Mouse (Mus musculus): ENCODE data around the gene Tmtc1.
A peak's percentile ranks its signal among the peaks of the same experiment; 100 is the strongest.

The Tmtc1 gene

DNA sequence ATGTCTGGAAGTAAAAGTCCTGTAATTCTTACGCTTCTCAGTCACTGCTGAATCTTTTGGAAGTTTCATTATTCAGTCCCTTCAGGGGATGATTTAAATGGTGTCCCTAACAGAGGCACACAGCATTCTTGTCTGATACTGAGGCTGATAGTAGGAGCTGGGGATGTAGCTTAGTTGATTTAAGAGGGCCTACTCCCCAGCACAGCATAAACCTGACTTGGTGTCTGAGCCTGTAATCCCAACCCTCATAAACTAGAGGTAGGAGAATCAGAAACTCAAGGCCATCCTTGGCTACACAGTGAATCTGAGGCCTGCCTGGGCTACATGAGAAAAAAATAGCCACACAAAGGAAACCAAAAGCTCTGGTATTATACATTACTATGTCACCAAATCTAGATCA, 77.6 kb downstream of the Tmtc1 start:
- DNase-seq: no peak

DNA sequence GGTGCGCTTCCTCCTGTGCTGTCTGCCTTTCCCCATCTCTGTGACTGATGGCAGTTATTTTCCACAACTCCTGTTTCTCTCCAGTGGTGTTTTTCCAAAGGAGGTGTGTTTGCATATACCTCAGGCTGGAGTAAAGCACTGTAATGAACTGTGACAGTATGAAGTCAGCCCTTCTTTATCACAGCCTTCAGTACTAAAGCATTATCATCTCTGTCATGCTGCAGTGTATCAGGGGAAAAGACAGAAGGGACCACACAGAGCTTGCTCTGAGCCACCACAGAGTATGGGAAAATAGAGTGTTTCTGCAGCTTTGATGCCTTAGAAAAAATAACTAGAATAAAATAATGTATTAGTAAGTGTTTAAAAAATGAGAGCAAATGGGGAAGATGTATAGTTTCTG, 81.0 kb downstream of the Tmtc1 start:
- DNase-seq: no peak

GRCm38 (mm10) chr6:148362475-148362874, 81.7 kb downstream of the Tmtc1 start:
- DNase-seq: peak; percentile 63

GRCm38 (mm10) chr6:148359348-148359905, 84.8 kb downstream of the Tmtc1 start:
- DNase-seq: no peak

- DNase-seq: no peak
Observed at GRCm38 (mm10) chr6:148358580-148359246, 85.5 kb downstream of the Tmtc1 start.

DNA sequence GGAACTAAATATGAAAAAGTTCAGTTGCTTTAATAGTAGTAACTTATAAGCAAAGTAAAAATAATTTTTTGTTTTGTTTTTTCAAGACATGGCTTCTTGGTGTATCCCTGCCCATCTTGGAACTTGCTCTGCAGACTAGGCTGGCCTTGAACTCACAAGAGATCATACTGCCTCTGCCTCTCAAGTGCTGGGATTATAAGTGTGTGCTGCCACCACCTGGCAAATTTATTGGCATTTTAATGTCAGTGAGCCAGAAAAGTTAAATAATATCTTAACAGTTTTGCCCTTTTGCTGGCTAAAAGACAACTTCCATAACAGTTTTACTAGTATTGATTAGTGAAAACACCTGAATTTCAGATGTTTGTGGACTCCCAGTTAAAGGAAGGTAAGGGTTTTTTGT, 88.0 kb downstream of the Tmtc1 start:
- DNase-seq: no peak

GRCm38 (mm10) chr6:148354509-148355474, 89.4 kb downstream of the Tmtc1 start:
- peak; percentile 42 for DNase-seq

GRCm38 (mm10) chr6:148354151-148354508, 90.1 kb downstream of the Tmtc1 start:
- no peak for DNase-seq

DNA sequence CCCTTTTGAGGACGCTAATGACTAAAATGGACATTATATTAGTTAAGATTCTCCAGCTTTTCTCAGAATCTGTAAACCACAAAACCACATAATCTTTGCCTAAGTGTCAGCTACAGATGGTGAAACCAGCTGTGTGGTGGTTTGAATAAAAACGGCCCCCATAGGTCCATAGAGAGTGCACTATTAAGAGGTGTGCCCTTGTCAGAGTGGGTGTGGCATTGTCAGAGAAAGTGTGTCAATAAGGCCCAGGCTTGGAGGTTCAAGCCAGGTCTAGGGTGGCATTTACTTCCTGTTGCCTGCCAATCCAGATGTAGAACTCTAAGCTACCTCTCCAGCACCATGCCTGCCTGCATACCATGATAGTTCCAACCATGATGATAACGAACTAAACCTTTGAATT, 99.2 kb downstream of the Tmtc1 start:
- no peak for DNase-seq

DNA sequence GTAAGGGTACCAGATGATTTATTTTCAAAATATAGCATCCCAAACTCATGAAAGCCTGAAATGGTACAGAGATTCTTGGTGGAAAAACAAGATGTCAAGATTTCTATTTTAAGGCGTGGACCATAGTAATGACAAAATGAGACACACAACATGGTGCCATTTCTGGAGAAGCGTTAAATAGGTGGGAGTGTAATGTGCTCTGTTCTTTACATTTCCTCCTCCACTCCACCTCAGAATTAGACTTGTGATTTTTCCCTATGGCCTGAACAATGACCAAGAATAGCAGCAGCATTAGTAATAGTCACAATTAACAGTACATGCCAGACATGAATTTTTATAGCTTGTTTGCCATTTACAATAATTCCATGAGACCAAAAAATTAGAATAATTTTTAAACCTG, 102.0 kb downstream of the Tmtc1 start:
- no peak for DNase-seq

DNA sequence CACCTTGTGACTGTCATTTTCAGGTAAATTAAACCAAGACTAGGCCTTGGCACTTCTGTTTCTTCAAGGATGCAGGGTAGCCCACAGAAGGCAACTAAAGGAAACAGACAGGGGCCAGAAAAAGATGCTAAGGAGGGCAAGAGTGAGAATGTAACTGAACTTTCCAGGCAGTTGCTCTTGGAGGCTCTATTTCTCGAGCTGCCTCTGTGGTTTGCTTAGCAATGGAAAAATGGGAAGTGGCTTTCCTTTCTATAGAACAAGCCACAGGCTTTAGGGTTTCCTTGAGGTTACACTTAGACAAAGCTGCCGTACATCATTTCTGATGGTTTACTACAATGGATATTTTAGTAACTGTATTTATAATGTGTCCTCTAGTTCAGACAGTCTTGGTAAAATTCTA, 102.4 kb downstream of the Tmtc1 start:
- DNase-seq: no peak

DNA sequence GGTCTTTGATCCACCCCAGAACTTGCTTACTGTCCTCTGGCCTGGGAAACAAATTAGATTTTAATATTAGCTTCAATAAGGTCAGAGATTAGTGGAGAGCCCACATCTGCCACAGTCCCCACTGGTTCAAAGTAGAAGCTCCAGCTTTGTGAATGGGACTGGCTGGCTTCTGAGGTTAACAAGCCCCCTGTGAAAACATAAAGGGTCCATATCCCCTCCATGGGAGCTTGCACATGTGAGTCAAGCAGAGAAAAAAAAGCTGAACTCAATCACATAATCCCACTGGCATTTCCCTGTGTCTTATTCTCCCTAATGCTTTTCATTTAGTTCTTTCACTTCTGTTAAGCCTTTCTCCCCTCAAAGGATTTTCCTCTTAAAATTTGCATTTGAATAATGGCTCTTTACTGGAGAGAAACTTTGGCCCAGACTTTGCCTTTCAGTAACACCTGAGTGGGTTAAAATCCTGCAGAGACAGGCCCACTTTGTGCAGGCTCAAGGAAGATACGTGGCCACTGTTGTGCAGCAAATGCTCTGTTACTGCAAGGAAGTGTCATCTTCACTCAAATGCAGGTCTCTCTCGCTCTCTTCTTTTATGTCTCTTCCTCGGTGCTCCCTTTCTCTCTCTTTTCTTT, 105.7 kb downstream of the Tmtc1 start:
- no peak for DNase-seq

- DNase-seq: no peak
Observed at GRCm38 (mm10) chr6:148336290-148336955, 107.8 kb downstream of the Tmtc1 start.

- DNase-seq: no peak
Observed at GRCm38 (mm10) chr6:148331916-148332315, 112.3 kb downstream of the Tmtc1 start.

- no peak for DNase-seq
Observed at GRCm38 (mm10) chr6:148329976-148330375, 114.2 kb downstream of the Tmtc1 start.

- DNase-seq: no peak
Observed at GRCm38 (mm10) chr6:148328928-148329327, 115.3 kb downstream of the Tmtc1 start.

DNA sequence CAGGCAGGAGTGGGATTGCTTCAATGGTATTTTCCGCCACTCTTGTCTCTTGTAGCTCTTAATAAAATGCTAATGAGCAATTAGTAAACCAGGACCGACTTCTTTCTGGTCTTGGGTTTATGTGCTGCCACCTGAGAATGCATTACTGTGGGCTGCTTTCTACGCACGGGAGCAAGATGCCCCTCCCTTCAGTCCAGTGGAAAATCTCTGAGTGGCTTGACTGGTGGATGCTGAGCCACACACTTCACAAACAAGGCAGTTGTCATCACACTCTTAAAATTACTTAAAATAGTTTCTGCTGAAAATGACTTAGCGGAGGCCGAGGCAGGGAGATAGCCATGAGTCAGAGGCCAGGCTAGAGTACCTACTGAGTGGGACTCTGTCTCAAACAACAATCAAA, 116.1 kb downstream of the Tmtc1 start:
- no peak for DNase-seq

- DNase-seq: no peak
Observed at GRCm38 (mm10) chr6:148318736-148319135, 125.5 kb downstream of the Tmtc1 start.

DNA sequence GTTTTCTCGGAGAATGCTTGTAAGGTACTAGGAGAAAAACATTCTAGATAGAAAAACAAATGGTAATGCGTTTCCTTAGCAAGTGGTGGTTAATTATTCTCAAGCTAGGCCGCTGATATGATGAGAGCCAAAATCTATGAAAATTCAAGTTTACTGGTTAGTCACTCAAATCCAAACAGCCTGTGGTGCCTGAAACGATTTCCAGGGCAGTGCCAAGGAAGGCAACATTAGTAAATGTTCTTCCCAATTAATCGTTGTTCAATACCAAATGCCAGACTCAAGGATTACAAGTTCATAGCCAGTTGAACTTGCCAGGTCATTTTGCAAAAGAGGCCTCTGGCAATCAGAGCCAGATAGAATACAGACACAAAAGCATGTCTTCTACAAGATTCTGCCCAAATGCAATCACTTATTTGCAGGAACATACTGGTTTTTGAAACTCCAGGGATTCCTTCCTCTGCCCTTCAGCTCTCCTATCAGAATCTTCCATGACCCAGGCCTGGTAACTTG, 128.6 kb downstream of the Tmtc1 start:
- DNase-seq: no peak

DNA sequence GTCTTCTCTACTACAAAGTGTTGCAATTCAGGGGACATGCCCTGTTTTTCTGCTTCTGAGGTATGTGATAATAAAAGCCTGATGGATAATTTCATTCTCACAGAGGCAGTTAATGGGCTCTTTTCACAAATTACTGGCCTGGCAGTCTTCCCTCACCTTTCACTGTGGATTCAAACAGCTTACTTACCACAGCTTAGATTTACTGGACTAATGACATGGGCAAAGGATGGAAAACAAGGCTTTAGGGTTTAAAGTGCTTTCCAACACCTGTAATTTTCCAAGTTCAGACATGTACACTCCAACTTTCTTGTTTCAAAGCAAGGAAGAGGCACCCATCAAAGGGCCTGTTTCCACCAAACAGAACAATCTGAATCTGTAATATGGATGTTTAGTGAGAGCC, 129.1 kb downstream of the Tmtc1 start:
- no peak for DNase-seq

DNA sequence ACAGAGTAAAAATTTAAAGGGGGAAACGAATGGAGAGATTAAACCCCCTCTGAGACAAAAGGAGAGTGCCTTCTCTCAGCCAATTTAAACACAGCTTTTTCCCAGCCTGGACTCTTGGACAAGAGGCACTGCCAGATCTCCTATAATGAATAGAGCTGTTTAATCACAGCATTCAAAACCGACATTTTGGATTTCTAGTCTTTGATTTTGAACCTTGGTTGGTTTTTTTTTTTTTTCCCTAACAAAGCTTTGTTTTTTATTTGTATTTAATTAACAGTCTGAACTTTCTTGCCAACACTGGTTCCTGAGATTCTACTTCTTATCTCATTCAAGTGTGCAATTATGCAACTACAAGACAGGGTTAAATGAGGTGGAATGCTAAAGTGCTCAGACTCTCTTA, 133.2 kb downstream of the Tmtc1 start:
- no peak for DNase-seq

GRCm38 (mm10) chr6:148305821-148306220, 138.4 kb downstream of the Tmtc1 start:
- no peak for DNase-seq

DNA sequence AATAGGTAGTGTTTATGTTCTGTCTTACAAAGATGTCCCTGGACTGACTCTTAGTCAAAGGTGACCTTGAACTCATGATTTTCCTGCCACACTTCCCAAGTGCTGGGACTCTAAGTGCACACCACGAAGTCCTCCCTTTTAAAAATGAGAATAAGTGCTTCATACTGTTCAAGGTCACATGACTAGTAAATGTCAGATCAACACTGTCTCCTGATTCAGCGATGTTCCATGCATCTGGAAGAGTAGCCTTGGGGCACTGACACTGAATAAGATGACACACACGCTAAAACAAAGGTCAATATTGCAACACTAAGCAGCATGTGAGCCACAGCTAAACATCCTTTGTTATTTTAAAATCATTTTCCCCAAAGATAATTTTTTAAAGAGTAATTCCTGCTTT, 139.0 kb downstream of the Tmtc1 start:
- DNase-seq: no peak
